Mouse (Mus musculus): Measurements from ENCODE around the gene Gm11444. TPM values are rescaled to one million over a fixed set of nuclear protein-coding genes. Genes with fewer than 3 reads are reported as not detected.

The Gm11444 gene
- total and polyA plus RNA-seq, 2 experiments from 2014 or later: not detected

DNA sequence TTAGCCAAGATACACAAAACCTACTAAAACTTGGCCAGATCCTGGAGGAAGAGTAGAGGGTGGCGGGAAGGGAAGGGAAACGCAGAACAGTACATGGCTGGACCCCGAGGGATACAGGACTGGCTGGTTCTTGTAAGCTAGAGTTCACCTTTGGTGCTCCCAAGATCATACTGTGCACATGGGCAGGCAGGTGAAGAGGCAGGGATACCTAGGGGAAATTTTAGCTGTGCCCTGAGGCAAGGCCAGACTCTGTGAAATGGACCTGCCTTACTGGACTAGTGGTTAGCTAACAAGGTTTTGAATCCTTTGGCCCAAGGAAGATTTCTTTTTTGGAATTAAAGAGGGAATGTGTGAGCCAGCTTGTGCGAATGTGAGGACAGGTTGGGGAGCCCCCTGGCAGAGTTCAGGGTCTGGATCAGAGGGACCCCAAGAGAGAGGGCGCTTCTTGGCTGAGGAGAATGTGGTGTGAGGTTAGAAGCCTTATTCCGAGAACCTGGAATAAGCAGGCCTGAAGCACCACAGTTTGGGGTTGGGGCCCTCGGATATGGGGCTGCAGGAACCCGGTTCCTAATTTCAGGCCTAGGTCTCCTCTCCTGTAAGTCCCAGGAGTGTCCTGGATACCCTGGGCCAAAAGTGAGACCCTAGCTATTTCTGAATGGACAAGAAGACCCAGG lies 39.1 kb upstream of the Gm11444 start:
- Histone ChIP-seq H3K36me3 (ENCODE audit: insufficient read depth, low read length) (no peaks in the 10 kb centered on the region), H3K27ac (ENCODE audit: low read depth, low read length) (no peak overlapping the region), H3K9me3 (ENCODE audit: low read length) (no peaks in the 10 kb centered on the region), H3K4me2 (ENCODE audit: low read depth, low read length, poor library complexity, severe bottlenecking) (no peak overlapping the region), H3K9ac (replicated peaks; ENCODE audit: low read length, poor library complexity, severe bottlenecking) (no peak overlapping the region), H3K27me3 (ENCODE audit: insufficient read depth, low read length) (peaks cover 81% of the 10 kb centered on the region), H3K4me3 (ENCODE audit: low read depth, low read length) (no peak overlapping the region), H3K4me1 (ENCODE audit: insufficient read depth, low read length) (0 out of 2 replicates have a peak, but pooled peaks cover 2% of the 10 kb centered on the region)
- ATAC-seq (ENCODE audit: low FRiP score): no peak
- no peak for TF ChIP-seq CTCF (IDR thresholded peaks at IDR 0.05)
- no peak for DNase-seq (ENCODE audit: low spot score)
- 30% methylated on average over 8 of the region's 8 CpGs for WGBS

DNA sequence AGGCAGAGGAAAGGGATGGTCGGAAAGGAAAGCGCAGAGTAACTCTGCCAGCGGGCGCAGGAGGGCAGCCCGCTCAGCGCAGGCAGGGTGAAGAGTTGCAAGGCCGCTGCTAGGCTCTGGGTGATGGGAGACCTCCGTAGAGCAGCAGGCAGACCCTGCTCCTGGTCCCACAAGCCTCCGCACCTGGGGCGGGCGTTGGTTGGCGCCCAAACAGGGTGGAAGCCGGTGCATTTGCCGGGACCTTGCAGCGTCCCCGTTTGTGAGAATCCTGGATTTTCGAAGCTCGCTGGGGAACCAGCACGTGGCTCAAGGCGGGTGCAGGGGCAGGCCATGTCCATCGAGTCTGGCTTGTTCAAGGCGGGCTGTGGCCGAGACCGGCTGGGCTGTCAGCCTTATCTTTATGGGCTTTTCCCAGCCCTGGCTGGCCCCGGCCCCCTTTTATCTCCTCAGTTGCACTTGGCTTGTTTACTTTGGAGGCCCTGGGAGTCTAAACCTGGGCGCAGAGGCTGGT lies 38.4 kb upstream of the Gm11444 start:
- Histone ChIP-seq H3K4me3 (ENCODE audit: low read depth, low read length) (no peak overlapping the region), H3K4me2 (ENCODE audit: low read depth, low read length, poor library complexity, severe bottlenecking) (no peak overlapping the region), H3K36me3 (ENCODE audit: insufficient read depth, low read length) (no peaks in the 10 kb centered on the region), H3K9ac (replicated peaks; ENCODE audit: low read length, poor library complexity, severe bottlenecking) (no peak overlapping the region), H3K4me1 (ENCODE audit: insufficient read depth, low read length) (0 out of 2 replicates have a peak, but pooled peaks cover 2% of the 10 kb centered on the region), H3K27ac (ENCODE audit: low read depth, low read length) (no peak overlapping the region), H3K9me3 (ENCODE audit: low read length) (no peaks in the 10 kb centered on the region), H3K27me3 (ENCODE audit: insufficient read depth, low read length) (peaks cover 79% of the 10 kb centered on the region)
- DNase-seq (ENCODE audit: low spot score) (no peak), ATAC-seq (ENCODE audit: low FRiP score) (no peak)
- 4% methylated on average over 26 of the region's 26 CpGs for WGBS
- no peak for TF ChIP-seq CTCF (IDR thresholded peaks at IDR 0.05)

DNA sequence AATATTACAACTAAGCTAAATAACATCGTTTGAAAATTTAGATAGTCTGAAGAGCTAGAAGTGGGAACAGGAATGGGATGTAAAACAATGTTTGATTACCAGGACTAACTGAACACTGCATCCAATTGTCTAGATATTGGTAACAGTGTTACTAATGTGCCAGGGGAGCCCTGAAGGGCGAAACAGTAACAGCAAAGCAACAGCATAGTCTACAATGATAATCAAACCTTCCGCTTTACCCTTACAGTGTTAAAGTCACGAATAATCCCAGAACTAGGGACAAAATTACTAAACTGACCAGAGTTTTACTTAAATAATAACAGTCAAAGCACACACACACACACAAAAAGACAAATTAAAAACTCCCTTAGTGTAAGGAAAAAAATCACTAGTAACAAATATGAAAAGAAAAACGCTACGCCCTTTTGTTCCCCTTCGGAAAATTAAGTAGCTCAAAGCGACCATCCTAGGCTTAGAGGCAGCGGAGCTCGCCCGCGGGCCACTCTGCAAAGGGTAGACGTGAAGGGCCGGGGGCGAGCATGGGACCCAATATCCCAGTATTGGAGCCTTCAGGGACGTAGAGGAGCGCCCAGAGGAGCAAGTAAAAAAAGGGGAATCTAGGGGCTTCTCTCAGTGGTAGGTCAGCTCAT lies 37.8 kb upstream of the Gm11444 start:
- no peaks in the 10 kb centered on the region for H3K36me3 ChIP-seq (ENCODE audit: insufficient read depth, low read length)
- H3K4me3 ChIP-seq (ENCODE audit: low read depth, low read length): no peak overlapping the region
- 0 out of 2 replicates have a peak, but pooled peaks cover 2% of the 10 kb centered on the region for H3K4me1 ChIP-seq (ENCODE audit: insufficient read depth, low read length)
- H3K9me3 ChIP-seq (ENCODE audit: low read length): no peaks in the 10 kb centered on the region
- no peak for ATAC-seq (ENCODE audit: low FRiP score)
- WGBS: 3% methylated on average over 17 of the region's 17 CpGs
- TF ChIP-seq CTCF (IDR thresholded peaks at IDR 0.05): no peak
- H3K27me3 ChIP-seq (ENCODE audit: insufficient read depth, low read length): peaks cover 73% of the 10 kb centered on the region
- H3K9ac ChIP-seq (replicated peaks; ENCODE audit: low read length, poor library complexity, severe bottlenecking): no peak overlapping the region
- H3K27ac ChIP-seq (ENCODE audit: low read depth, low read length): no peak overlapping the region
- DNase-seq (ENCODE audit: low spot score): no peak
- no peak overlapping the region for H3K4me2 ChIP-seq (ENCODE audit: low read depth, low read length, poor library complexity, severe bottlenecking)

DNA sequence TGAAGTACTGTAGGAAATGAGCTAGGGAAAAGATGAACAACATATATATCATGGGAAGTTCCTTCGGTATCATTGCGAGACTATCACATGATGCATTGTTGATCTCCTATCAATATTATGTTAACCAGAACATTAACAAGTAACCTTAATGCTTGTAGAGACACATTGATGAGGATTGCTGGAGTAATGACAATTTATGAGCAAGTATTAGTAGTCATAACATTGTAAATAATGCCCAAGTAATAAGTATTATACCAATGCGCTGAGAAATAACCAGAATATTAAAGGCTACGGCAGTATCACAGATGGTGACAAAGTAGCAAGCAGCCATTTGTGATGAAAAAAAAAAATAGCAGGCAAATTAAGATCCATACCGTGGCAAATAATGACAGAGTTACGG lies 37.1 kb upstream of the Gm11444 start:
- TF ChIP-seq CTCF (IDR thresholded peaks at IDR 0.05): no peak
- no peak overlapping the region for H3K4me3 ChIP-seq (ENCODE audit: low read depth, low read length)
- no peak overlapping the region for H3K9ac ChIP-seq (replicated peaks; ENCODE audit: low read length, poor library complexity, severe bottlenecking)
- no peaks in the 10 kb centered on the region for H3K36me3 ChIP-seq (ENCODE audit: insufficient read depth, low read length)
- 0 out of 2 replicates have a peak, but pooled peaks cover 2% of the 10 kb centered on the region for H3K4me1 ChIP-seq (ENCODE audit: insufficient read depth, low read length)
- no peak overlapping the region for H3K4me2 ChIP-seq (ENCODE audit: low read depth, low read length, poor library complexity, severe bottlenecking)
- H3K27ac ChIP-seq (ENCODE audit: low read depth, low read length): no peak overlapping the region
- WGBS: 18% methylated on average over 6 of the region's 6 CpGs
- H3K27me3 ChIP-seq (ENCODE audit: insufficient read depth, low read length): peaks cover 67% of the 10 kb centered on the region
- DNase-seq (ENCODE audit: low spot score): no peak
- no peaks in the 10 kb centered on the region for H3K9me3 ChIP-seq (ENCODE audit: low read length)
- no peak for ATAC-seq (ENCODE audit: low FRiP score)

DNA sequence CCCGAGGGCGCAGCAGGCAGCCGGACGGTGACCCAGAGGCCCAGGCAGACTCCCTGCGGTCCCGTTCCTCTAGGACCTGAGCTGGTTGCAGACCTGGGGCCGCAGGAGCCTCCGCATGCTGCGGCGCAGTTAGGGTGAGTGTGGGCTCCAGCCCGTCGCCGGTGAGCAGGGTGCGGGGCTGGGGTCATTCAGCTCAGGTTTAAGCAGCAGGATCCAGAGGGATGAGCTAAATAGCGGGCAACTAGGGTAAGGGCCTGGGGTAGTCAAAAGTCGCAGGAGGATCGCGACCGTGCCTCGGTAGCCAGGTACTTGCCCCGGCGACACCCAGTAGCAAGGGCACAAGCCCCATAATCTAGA lies 36.3 kb upstream of the Gm11444 start:
- H3K9me3 ChIP-seq (ENCODE audit: low read length): no peaks in the 10 kb centered on the region
- 2% methylated on average over 22 of the region's 22 CpGs for WGBS
- peaks cover 58% of the 10 kb centered on the region for H3K27me3 ChIP-seq (ENCODE audit: insufficient read depth, low read length)
- H3K9ac ChIP-seq (replicated peaks; ENCODE audit: low read length, poor library complexity, severe bottlenecking): no peak overlapping the region
- H3K27ac ChIP-seq (ENCODE audit: low read depth, low read length): no peak overlapping the region
- ATAC-seq (ENCODE audit: low FRiP score): no peak
- 0 out of 2 replicates have a peak, but pooled peaks cover 2% of the 10 kb centered on the region for H3K4me1 ChIP-seq (ENCODE audit: insufficient read depth, low read length)
- no peak for TF ChIP-seq CTCF (IDR thresholded peaks at IDR 0.05)
- no peak for DNase-seq (ENCODE audit: low spot score)
- no peak overlapping the region for H3K4me3 ChIP-seq (ENCODE audit: low read depth, low read length)
- no peaks in the 10 kb centered on the region for H3K36me3 ChIP-seq (ENCODE audit: insufficient read depth, low read length)
- no peak overlapping the region for H3K4me2 ChIP-seq (ENCODE audit: low read depth, low read length, poor library complexity, severe bottlenecking)

Data from midbrain, postnatal 0 days (tissue).